Mouse (Mus musculus): ENCODE measurements at regions not wholly inside any gene's neighbourhood (a gene's known extent, or its start where the extent isn't known, plus 50 kb on each side); places are given as distances from the start of the nearest gene placed in this dataset.

DNA sequence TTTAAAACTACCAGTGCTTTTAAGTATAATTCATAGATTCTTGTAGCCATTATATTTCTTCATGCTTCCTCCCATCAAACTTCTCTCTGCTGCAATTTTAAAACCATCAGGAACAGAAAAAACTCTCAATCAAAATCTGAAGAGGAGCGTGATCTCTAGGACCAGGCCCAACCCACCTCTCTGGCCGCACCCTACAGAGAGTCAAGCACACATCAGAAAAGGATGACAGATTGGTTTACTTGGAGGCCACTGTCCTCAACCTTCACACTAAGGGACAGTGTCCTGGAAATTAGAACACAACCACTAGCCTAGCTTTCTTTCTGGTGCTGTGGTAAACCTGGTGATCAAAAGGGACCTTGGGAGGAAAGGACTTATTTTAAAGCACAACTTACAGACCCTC is 342.7 kb upstream of the Map3k7 start:
- no peak for DNase-seq

DNA sequence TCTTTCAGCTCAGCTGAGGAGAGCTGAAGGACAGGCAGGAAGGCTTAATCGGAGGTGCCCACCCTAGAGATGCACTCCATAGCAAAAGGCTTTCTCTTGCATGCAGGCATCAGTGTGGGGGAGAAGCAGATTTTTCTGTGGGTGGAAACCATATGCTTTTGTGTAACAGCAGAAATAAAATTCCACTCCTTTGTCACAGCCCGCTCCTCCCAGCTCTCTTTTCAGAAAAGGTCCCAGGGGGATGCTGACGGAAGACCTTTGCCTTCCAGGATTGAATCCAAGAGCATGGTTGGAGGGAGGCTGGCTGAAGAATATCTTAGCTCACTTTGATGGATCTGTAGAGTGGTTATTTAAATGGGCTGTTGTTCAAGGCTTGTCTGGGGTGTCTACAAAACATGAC is 336.8 kb upstream of the Map3k7 start:
- DNase-seq: peak; percentile 8 to 19

DNA sequence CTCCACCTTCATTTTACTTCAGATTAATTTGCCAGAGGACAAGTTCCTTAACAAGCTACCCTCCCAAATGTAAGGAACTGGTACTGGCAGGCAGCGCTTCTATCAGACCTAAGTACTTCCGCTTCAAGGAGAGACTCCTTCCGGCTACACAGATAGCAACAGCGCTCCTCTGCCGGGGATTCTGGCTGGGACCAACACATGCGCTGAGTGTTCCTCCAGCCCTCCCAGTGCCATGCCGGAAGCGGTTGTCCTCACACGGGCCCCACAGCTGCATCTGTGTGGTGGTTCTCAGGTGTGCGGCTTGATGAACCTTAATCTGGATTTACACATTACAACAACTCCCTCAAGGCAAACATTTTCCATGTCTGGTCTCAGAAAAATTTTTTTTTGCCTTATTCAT is 336.1 kb upstream of the Map3k7 start:
- DNase-seq: no peak

DNA sequence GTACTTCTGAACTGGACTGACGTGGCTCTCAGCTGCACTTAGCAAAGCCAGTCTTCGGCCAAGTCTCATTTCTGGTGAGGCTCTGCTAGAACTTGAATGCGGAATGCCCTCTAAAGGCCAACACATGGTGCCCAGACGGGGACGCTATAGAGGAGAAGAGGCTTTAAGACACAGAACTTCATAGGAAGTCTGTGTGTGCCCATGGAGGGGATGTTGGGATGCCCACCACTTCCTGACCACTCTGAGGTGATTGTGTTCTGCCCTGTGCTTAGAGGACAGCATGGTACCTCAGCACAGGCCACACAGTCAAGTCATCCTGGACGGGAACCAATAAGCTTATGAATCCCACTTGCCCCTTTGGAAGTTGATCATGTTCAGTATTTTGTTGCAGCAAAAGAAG is 325.3 kb upstream of the Map3k7 start:
- no peak for DNase-seq

DNA sequence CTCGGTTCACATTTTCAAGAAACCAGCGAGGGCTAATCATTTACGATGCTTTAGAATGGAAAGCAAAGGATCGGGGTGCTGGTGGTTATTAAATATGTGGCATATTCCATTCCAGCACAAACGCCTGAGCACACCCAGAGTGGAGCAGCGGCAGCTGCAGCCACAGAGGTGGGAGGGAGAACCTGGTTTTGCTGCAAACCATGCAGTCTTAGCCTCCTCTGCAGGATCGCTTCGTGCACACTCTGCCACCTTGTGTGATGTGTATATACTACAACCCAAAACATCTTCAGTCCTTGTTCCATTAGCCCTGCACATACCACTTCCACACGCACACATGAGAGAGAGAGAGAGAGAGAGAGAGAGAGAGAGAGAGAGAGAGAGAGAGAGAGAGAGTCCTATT is 321.7 kb upstream of the Map3k7 start:
- peak; percentile 12 to 27 for DNase-seq

DNA sequence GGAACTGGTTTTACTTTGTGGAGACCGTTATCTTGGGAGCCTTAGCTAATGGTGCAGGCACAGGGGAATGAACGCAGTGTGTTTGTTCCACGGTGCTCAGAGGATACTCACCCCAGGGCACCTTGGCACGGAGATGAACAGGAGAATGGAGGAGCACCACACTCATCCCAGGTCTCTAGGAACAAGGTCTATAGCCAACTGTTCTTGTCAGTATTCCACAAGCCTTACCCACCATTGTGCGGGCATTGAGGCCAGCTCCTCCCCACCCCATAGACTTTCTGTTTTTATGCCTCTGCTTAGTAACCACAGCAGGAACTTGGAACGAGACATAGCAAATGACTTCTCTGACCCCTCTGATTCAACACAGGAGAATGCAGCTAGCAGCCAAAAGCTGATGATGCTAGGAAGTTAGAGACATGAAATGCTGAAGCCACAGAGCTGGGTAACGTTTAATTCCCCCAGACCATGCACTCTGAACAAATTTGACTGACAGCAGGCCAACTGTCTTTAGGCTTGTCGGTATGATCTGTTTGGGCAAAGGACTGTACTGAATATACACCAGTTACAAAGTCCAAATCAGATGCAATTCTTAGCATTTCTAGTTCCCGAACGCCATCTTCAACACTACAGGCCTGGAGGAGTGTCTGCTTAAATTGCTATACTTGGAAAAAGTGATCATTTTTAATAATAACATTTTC is 321.2 kb upstream of the Map3k7 start:
- DNase-seq: no peak

DNA sequence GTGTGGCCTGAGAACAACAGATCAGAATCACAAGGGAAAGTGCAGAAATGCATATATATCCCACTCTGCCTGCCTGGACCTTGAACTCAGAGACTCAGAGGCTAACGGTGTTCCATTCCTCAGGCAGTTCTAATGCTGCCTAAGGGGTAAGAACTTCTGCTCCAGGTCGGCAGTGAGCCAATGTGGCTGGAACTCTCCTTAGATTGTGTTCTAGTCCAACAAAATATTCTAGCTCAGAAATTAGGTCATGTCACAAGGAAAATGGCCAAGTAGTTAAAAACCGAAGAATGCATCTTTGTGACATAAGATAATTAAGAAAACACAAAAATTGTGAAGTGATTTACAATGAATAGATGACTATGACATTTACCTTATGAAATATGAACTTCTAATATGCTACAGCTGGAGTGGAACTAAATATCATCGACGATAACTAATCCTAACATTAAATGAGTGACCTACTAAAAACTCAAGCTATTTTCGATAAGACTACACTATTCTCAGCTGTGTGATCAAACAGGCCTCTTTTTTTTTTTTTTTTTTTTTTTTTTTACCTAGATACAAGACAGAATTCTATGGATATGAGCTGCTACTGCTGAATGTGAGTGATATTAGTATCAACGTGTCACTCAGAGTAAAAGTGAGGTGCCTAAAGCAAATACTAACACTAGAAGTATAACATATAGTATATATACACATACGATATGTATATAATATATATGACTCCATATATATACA is 315.1 kb upstream of the Map3k7 start:
- no peak for DNase-seq

DNA sequence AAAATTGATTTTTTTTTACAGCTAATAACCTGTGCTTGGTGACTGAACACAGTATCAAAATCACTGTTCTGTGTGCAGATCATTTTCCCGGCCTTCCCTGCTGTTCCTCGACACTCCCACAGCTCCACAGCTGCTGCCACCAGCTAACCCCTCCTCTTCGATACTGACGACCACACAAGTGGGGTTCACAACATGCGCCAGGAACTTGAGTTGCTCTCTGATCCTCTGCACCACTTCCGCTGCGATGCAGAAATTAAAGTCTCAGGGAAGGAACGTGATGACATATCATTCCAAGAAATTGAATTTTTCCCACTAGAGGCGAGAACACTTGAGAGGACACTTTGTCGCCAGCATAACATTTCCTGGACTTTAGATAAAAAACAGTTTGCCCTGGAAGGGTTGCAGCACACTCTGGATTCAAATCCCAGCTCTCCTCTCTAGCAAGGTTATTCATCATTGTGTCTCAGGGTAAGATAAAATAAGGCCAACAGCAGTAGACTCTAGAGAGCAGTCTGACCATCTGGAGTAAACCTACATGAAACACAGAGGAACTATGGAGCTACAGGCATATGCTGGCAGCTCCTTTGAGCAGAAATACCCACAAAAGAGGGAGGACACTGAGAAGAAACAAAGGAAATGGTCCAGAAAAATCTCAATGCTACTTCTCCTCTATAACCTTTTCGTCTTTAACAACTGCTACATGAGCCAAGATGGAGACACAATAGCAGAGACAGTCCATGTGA is 308.4 kb upstream of the Map3k7 start:
- no peak for DNase-seq

DNA sequence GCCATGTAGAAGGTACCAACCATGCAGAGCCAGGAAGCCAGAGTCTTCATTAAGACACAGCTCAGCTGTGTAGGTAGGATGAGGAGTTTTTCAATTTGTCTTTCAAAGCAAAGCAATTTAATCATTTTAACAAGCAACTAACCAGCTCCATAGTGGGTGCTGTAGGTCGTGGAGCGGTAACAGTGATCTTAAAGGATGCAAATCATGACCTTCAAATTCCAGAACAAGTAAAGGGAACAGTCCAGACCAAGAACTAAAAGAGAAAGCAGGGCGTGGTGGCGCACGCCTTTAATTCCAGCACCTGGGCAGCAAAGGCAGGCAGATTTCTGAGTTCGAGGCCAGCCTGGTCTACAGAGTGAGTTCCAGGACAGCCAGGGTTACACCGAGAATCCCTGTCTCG is 307.8 kb upstream of the Map3k7 start:
- no peak for DNase-seq

DNA sequence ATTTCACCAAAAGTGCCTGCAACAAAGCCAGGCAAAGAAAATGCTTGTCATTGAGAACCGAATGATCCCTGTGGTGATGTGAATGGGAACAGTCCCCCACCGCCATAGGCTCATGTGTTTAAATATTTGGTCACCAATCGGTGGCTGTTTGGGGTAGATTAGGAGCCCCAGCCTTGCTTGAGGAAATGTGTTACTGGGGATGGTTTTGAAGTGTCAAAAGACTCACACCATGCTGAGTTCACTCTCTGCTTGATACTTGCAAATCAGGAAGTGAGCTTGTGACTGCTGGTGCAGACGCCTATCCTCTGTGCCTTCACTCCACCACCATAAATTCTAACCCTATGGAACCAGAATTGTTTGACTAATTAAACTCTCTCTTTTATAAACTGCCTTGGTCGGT is 305.1 kb upstream of the Map3k7 start:
- no peak for DNase-seq

DNA sequence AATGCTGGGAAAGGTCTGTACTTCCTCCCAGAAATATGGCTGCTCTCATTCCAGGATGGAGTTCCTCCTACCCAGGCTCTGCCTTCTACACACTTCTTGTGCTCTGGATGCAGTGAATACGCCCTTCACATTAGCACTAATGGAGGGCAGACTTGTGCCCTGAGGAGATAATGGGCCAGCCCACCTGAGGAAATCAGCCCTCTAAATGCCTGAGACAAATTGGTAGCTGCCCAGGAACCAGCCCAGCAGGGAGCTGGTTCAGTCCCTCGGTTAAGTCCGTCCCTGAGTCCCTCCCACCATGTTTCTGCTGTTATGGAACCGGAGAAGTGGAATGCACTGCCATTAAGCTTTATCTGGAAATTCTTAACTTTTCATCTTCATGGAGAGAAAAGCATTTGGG is 303.0 kb upstream of the Map3k7 start:
- no peak for DNase-seq

DNA sequence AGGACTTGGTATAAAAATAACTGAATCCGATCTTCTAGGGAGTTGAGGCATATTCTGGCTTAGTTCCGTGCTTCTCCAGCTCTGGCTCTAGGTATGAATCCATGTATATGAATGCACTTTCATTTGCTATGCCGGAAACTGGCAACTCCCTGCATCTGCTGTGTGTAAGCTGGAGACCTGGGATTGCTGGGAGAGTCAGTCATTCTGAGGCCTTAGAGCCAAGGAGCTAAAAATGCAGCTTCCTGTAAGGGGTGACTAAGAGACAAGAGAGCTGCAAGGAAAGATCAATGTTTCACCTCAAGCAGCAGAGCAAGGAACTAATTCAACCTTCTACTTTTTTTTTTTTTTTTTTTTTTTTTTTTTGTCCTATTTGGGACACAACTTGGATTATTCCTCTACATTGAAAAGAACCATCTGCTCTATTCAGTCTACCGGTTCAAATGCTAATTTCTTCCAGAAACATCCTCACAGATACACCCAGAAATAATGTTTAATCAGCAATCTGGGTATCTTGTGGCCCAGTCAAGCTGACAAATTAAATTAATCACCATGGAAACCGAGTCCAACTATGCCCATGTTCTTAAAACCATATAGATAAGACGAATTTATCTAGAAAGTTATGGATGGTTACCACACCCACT is 292.2 kb upstream of the Map3k7 start:
- no peak for DNase-seq

DNA sequence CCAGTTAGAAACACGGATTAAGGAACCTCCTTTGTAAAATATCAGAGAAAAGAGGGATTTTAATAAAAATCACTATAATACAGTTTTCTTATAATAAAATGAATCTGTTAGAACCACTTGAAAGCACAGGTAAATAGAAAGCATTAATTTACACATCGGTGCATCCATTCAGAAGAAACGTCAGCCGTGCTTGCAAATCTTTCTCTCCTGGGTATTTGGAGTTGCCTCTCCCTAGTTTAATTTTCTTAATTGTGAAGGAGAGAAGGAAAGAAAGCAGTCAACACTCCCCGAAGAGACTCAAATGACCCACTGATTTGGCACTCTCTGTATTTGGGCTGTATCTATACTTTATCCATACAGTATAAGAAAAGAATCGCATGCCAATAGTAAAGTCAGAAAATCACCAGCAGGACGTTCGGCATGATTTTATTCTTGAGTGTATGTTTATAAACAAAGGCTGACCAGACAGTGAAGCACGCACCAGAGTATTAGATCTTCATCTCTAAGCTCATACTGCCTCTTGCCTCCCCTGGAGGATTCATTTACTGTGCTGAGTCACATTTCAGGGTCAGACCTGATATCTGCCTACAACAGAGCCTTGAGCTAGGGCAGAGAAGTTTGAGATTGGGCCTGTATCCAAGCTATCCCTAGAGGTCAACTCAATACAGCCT is 291.6 kb upstream of the Map3k7 start:
- DNase-seq: no peak

DNA sequence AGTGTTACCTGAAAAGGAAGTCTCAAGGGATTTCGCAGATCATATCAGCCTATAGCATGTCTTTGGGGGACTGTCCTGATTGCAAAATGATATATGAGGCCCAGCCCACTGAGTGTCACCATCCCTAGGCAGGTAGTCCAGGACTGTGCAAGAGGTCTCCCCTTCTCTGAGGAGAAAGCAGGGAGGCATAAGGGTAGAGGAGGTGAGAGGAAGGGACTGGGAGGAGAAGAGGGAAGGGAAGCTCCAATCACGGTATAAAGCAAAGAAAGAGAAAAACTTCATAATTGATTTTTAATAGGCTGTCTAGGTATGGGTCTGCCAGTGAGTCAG is 291.1 kb upstream of the Map3k7 start:
- DNase-seq: no peak

DNA sequence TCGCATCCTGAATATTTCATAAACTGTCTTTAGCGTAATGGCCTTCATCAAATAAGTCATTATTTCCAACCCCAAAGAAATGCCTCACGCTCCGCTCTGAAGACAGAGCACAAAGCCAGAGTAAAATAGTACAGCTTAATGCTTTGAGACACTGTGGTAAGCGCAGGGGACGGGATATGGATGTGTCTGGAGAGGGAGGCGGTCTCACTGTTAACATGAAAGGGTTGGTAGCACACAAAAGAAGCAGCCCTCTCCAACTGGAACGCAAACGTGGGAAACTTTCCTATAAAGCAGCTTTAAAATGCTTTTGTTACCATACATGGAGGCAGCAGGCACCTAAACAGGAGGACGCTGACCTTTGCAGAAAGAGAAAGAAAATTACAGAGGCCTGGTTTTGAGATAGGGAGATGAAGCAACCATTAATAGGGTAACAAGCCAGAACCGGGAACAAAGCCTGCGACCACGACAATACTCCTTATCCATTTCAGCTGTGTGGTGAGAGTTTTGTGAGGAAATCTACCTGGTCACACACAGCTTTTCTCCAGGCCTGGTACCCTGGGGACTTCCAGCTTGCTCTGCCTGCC is 284.8 kb upstream of the Map3k7 start:
- DNase-seq: no peak

DNA sequence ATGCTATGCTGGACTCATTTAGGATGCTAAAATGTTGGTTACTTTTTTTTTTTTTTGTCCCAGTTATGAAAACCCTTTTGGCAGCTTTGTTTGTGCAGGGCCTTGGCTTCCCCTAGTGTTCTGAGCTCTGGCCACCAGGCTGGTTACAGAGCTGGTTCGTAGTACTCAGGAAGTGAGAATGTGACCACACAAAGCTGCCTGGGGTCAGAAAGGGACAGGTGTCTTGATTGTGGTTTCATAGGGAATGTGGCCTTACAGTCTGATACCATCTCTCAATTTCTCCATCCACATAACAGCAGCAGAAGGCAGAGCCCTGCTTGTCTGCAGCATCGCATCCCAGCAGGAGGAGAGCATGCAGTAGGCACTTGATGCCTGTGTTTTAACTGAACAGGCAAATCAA is 282.9 kb upstream of the Map3k7 start:
- no peak for DNase-seq

DNA sequence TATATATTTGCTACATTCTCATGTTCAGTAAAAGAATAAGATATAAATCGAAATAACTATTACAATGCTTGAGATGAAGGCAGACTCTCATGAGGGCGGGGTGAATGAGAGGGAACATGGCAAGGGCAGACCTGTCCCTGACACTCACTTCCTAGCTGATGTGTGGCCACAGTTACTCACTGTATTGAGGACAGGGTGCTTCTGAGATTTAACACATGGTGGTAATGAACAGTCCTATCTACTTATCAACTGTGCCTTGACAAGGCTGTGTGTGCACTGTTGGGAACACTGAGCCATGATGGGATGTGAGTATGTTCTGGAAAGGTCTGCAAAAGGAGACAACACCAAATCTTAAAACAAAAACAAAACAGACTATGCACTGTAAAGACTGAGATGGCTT is 274.8 kb upstream of the Map3k7 start:
- no peak for DNase-seq

DNA sequence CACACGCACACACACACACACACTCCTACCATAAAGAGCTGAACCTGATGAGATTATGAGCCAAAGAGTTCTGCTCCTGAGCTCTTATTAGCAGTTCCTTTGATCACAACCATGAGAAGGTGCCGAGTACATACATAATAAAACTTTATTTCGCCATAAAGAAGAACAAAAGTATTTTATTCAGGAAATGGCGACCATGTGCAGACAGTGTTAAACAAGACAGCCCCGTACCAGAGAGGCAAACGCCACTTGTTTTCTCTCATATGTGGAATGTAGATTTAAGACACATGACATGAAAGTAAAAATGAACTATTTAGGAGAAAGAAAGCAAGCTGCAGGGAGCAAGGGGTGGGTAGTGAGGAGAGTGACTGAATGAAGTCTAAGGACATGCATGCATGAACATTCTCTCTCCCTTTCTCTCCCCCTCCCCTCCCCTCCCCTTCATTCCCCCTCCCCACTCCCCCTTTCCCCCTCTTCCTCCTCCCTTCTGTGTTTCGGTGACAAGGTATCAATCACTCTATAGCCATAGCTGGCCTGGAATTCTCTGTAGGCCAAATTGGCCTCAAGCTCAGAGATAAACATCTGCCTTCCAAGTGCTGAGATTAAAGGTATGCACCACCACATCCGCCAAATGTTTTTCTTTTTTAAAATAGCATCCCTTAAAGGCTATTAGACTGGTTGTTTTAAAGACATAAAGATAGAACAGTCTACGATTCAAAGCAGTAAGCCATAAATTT is 266.0 kb upstream of the Map3k7 start:
- no peak for DNase-seq

DNA sequence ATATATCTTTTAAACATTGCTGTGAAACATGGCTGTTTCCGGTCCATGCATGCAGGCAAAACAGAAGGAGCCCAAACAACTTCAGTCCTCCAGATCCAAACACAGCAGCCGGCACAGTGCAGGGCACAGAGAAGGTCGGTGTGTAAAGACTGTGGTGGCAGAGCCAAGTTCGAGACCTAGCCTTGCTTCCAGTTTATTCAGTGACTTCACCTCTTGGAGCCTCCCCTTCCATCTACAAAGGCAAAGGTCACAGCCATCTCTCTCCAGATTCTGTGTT is 265.5 kb upstream of the Map3k7 start:
- DNase-seq: no peak

DNA sequence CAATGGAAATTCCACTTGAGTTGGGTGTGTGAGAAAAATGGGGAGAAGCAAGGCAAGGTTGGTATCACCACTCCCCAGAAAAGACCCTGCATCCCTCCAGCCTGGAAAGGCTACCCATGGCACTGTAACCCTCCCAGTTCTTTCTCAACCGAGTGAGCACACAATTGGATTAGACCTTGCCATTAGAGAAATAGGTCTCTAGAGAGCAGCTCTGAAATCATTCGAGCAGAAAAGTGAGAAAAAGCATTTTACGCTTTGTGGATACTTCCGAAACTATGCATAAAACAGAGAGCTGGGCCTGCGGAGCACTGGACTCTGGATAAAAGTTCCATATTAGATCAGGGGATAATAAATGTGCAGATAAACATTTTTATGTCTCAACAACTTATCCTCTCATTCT is 264.6 kb upstream of the Map3k7 start:
- no peak for DNase-seq

DNA sequence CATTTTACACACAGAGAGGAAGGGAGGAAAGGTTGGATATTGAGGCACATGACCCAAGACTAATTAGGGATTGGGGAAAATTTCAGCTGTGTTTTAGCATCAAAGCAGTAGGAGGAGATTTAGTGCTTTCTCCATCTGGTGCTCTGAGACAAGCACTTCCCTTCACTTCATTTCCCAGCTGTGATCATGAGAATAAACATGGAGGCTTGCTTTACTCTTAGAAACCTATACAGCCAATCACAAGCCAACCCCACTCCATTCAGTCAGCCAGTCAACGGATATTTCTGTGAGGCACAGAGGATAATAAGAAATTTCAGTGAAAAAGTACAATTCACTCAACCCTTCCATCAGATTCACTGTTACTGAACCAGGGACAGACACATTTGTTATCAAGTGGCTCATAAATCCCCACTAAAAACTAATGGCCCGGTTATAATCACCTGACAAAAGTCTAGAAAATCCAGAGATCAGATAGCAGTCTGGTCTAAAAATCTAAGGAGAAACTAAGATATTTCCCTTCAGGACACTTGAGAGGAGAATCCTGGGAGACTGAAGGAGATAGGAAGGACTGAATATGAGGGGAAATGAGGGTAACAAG is 249.7 kb upstream of the Map3k7 start:
- DNase-seq: no peak

DNA sequence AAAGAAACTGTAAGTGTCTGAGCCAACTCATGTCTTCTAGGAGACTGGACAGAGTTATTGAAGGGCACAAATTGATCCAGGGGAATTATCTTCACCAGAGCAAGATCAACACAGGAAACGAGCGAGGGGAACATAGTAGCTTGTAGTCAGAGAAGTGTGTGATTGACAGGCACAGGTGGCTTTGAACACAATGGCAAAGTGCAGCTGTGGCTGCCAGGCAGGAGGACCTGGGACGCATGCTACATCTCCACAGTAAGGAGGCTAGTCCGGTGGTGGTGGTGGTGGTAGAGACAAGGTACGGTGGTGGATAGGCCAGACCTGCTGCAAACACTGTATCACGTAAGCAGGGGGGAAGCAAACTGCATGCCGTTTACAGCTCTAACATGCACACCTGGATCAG is 240.4 kb upstream of the Map3k7 start:
- DNase-seq: no peak
